Mouse (Mus musculus): ENCODE data around the gene Ttll4.

DNA sequence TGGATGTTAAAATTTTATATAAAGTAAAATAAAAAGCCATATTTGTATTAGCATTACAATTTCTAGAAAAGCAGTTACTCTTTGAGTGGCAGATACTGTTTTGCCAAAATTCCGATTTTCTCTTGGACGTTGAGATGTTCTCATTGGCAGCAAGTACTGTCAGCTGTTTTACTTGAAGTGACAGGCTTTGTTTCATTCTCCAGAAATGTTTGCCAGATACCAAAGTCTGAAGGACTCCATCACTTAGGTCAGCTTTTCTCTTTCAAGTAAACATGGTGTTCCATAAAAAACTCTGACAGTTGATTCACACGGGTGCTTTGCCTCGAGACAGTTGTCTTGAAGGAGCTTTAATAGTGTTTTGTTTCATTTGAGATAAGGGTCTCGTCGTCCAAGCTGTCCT is 3.6 kb downstream of the Ttll4 start:
- TF ChIP-seq POLR2A (IDR thresholded peaks at IDR 0.05; ENCODE audit: insufficient read depth, low read depth, low read length) (no peak), CTCF (IDR thresholded peaks at IDR 0.05) (no peak)

All from heart, adult 2 months (tissue).